Mouse (Mus musculus) macrophage (primary cell): ENCODE data around the gene Ralgds. TPM values are rescaled to one million over a fixed set of nuclear protein-coding genes. Genes with fewer than 3 reads are reported as not detected.
A peak's percentile ranks its signal among the peaks of the same experiment; 100 is the strongest.

Experiments used
- H3K27ac ChIP-seq: fragments of 350-480 bp; formaldehyde crosslinking; 2 replicates; pipeline ENCODE4 v1.9.0; 2021
- H3K36me3 ChIP-seq: fragments of 350-480 bp; formaldehyde crosslinking; 2 replicates; pipeline ENCODE4 v1.9.0; 2021; ENCODE audit errors: inconsistent target
- H3K4me3 ChIP-seq: fragments of 350-480 bp; formaldehyde crosslinking; 2 replicates; pipeline ENCODE4 v1.9.0; 2021; ENCODE audit errors: inconsistent target
- H3K79me2 ChIP-seq: fragments of 350-480 bp; formaldehyde crosslinking; 2 replicates; pipeline ENCODE4 v1.9.0; 2021; ENCODE audit errors: inconsistent target
- WGBS: methylation state at CpG from one replicate; pipeline ENCODE4 v1.1.7; 2026; ENCODE audit warnings: inconsistent platforms; ENCODE audit not compliant: missing documents; 5-methylcytosine and 5-hydroxymethylcytosine counted together
- polyA plus RNA-seq: library from polyadenylated mRNA; stranded (reverse); fragments of 250-400 nt; gene quantifications from 3 replicates; pipeline ENCODE4 v1.2.4, GENCODE M21; 2018; ENCODE audit warnings: inconsistent platforms

The Ralgds gene
- polyA plus RNA-seq, 1 experiment from 2014 or later = 47.0 TPM

DNA sequence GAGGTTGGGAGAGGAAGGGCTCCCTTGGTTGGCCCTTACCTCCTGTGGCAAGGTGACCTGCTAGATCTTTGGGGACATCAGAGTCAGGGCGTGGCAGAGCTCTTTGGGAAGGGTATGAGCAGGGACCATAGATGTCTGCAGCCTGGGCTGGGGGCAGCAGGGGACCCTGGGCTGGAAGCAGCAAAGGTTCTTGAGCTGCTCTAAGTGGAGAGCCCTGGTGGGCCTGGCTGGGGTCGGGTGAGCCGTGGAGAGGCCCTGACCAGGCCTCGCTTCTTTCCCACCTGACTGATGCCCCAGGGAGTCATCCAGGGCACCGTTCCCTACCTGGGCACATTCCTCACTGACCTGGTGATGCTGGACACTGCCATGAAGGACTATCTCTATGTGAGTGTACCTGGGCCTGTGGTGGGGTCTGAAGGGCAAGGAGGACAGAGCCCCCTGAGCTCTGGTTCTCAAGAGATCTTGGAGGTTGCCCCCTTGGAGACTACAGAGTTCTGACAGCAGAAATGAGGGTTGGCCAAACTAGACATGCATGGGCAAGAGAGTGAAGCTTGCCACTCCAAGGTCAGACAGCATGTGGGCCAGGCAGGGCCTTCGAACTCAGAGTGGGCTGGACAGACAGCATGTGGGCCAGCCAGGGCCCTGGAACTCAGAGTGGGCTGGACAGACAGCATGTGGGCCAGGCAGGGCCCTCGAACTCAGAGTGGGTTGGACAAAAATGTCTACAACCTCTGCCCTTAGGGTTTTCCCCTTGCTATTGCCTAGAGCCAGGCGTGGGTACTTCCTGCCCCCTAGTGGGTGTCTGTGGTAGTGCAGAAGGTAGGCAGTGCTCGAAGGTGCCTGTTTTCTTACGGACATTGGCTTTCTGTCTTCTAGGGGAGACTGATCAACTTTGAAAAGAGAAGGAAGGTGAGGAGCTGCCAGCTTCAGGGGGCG is 34.6 kb downstream of the Ralgds start:
- WGBS = 59% methylated on average over 11 of the region's 11 CpGs
- Histone ChIP-seq H3K36me3 (peaks cover 73% of the 10 kb centered on the region), H3K4me3 (no peak overlapping the region), H3K27ac (no peak overlapping the region), H3K79me2 (no peaks in the 10 kb centered on the region)

DNA sequence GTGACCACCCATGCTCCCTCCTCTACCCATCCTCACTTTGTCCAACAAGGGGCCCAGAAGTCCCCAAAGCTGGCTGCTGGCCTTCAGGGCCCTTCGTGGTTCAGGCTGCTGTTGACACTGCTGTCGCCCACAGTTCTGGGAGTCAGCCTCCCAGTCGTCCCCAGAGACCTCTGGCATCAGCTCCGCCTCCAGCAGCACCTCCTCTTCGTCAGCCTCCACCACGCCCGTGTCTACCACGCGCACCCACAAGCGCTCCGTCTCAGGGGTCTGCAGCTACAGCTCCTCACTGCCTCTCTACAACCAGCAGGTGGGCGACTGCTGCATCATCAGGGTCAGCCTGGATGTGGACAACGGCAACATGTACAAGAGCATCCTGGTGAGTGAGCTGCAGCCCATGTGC is 36.2 kb downstream of the Ralgds start:
- Histone ChIP-seq H3K36me3 (peaks cover 65% of the 10 kb centered on the region), H3K79me2 (no peaks in the 10 kb centered on the region), H3K27ac (no peak overlapping the region), H3K4me3 (no peak overlapping the region)
- 98% methylated on average over 13 of the region's 13 CpGs for WGBS

DNA sequence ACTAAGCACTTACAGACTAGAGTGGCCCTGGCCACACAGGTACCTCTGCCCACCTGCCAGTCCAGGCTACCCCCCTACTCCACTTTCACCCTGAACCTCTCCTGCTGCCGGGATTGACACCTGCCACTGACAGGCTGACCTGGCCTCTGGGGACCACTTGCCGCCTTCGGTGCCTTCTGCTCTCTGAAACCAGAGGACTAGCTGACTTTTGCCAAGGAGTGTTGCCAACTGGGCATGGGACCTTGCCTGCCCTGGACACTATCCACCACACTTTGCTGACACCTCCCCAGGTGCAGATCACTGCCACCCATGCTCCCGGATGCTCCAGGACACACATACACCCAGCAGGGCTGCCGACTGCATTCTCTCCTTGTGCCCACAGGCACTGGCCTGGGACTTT is 39.4 kb downstream of the Ralgds start:
- WGBS = 98% methylated on average over 5 of the region's 5 CpGs
- Histone ChIP-seq H3K79me2 (no peaks in the 10 kb centered on the region), H3K36me3 (peaks cover 50% of the 10 kb centered on the region), H3K4me3 (no peak overlapping the region), H3K27ac (no peak overlapping the region)

DNA sequence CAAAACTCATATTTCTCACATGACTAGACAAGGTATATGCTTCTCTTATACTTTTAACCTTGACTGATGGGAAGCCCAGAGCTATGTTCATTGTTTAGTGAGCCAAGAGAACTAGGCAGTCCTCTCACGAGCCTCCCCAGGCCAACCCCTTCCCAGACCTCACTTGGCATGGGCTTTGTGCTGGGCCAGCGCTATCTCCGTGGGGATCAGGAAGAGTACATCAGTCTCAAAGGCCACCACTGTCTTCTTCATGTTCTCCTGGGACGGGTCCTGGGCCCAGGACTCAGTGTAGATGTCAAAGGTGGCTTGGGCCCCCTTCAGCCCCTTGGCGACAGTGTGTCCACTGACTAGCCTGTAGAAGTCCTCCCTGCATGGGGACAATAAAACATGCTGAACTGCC is 44.5 kb downstream of the Ralgds start:
- Histone ChIP-seq H3K79me2 (no peaks in the 10 kb centered on the region), H3K27ac (no peak overlapping the region), H3K4me3 (no peak overlapping the region), H3K36me3 (peaks cover 9% of the 10 kb centered on the region)
- WGBS = 86% methylated on average over 5 of the region's 5 CpGs

DNA sequence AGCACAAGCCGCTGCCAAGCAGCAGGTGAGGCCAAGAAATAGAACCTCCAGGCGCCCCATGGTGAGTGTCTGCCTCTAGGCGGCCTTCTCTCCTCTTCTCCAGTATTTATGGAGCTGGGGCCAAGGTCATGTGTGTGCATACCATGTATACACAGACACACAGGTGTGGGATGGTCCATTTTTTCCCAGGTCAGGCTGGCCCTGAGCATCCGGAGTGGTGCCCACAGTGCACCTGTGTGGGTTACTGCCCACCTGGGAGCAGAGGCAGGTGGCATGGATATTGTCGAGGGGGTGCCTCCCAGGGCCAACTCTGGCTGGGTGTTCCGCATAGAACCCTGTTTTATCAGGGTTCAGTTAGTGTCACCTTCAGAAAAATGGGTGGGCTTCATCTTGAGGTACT is 50.4 kb downstream of the Ralgds start, which contains the start of gene Cel:
Gene Cel, minus strand, starts transcription at position 101 of the 400 bp plus-strand sequence.
- 84% methylated on average over 6 of the region's 6 CpGs for WGBS

DNA sequence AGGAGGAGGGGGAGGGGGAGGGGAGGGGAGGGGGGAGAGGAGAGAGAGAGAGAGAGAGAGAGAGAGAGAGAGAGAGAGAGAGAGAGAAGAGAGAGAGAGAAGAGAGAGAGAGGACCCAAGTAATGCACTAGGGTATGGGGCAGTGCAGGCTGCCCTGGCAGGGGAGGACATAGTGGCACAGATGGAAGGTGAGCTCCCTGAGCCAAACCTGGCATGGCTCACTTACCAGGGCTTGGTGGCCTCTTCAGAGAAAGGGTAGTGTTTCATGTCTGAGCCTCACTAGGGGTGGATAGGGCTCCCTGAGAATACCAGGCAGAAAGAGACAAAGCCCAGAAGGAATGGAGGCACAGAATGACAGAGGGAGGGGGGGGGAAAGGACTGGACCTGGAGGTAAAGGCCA is 50.9 kb downstream of the Ralgds start:
- no peak overlapping the region for H3K4me3 ChIP-seq
- H3K27ac ChIP-seq = no peak overlapping the region
- H3K79me2 ChIP-seq = no peaks in the 10 kb centered on the region
- H3K36me3 ChIP-seq = peaks cover 24% of the 10 kb centered on the region

More for the DNA sequence above, 50.4 kb downstream of the Ralgds start, which contains the start of gene Cel:
- Histone ChIP-seq H3K36me3 (peaks cover 21% of the 10 kb centered on the region), H3K79me2 (no peaks in the 10 kb centered on the region), H3K27ac (no peak within 1 kb of the TSS), H3K4me3 (no peak within 1 kb of the TSS)

DNA sequence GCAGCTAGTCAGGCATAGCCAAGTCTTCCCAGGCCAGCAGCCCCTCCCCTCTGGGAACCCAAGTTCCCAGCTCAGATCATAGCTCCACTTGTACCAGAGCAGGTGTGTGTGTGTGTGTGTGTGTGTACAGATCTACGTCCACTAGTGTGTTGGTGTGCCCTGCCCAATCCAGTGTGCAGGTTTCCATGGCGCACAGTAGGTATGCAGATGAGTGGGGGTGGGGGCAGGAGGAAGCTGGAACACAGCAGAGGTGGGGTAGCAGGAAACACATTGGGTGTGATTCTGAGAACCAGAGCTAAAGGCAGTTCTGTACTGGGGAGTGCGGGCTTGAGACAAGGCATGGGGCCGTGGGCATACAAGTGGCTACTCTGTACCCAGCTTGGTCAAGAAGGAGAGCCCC is 51.5 kb downstream of the Ralgds start:
- H3K4me3 ChIP-seq = no peak overlapping the region
- H3K27ac ChIP-seq = no peak overlapping the region
- WGBS = 91% methylated on average over 4 of the region's 4 CpGs
- no peaks in the 10 kb centered on the region for H3K79me2 ChIP-seq
- H3K36me3 ChIP-seq = peaks cover 29% of the 10 kb centered on the region

DNA sequence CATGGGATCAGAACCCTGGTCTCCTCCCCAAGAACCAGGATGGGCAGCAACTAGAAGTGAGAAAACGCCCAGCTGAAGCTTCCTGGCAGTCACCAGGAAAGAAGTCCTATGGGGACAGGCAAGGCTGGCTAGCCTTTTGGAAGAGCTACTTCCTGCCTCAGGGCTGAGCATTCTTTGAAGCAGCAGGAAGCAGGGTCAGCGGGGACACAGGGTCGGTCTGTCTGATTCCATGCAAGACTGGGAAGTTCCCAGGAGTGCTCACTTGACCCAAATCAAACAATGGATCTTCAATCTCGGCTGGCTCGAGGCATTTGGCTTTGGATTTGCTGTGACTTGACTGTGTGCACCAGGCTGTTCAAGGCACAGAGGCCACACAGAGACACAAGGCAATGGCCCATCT is 53.6 kb downstream of the Ralgds start:
- no peak overlapping the region for H3K4me3 ChIP-seq
- peaks cover 41% of the 10 kb centered on the region for H3K36me3 ChIP-seq
- H3K79me2 ChIP-seq = no peaks in the 10 kb centered on the region
- WGBS = 82% methylated on average over 5 of the region's 5 CpGs
- H3K27ac ChIP-seq = no peak overlapping the region

DNA sequence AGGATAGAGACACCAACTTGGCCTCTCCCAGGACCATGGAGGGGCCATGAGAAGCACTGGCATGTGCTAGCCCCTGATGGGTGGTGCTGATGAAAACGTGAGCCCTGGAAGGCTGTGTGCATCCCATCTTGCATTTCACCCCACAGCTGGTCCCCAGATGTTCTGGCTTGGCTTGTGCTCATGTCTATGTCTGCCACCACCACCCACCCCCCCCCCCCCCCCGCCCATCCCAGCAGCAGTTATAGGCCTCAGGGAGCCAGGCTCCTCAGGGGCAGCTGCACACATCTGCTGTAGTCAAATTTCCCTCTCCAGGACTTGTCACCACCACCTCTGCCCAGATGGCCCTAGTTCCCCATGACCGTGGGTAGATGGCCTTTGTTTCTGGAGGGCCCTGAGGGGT is 57.0 kb downstream of the Ralgds start:
- Histone ChIP-seq H3K36me3 (peaks cover 61% of the 10 kb centered on the region), H3K79me2 (no peaks in the 10 kb centered on the region), H3K4me3 (no peak overlapping the region), H3K27ac (no peak overlapping the region)
- 88% methylated on average over 2 of the region's 3 CpGs for WGBS

DNA sequence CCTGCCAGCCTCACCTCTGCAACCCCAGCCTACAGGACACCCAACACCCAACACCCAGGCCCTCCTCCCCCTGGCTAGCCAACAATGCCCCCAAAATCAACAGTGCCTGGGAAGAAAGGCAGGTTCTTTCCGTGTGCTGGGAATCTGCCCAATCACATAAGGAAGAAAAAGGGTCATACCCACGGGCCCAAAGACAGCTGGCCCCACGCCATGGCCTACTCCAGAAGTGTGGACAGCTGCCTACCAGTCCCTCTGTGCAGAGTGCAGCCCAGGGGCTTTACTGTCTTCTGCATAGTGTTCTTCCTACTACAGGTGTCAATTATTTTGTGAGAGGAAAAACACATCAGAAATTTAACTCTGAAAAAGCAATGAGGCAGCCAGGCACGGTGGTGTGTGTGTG is 62.4 kb downstream of the Ralgds start:
- Histone ChIP-seq H3K79me2 (no peaks in the 10 kb centered on the region), H3K36me3 (peaks cover 47% of the 10 kb centered on the region), H3K4me3 (no peak overlapping the region), H3K27ac (no peak overlapping the region)
- 92% methylated on average over 4 of the region's 4 CpGs for WGBS

DNA sequence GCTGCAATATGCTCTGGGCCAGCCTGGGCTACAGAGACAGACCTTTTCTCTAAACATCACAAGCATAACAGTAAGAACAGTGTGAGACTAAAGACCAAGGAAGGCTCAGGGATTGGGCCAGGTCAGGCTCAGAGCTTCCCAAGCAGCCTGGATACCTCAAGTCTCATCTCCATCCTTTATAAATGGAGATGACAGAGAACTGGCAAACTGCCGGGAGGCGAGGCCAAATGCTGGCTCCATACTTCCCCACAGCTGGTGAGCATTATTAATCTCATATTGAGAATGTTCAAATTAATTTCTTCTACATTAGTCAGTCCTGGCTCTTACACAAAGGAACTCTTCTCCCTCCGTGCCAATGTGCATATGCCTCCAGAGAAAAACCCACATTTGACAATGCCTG is 63.9 kb downstream of the Ralgds start:
- Histone ChIP-seq H3K4me3 (no peak overlapping the region), H3K27ac (no peak overlapping the region), H3K36me3 (peaks cover 37% of the 10 kb centered on the region; the same call in 1 of the 2 replicates), H3K79me2 (peaks cover 5% of the 10 kb centered on the region; the same call in 1 of the 2 replicates)
- 96% methylated on average over 3 of the region's 3 CpGs for WGBS

DNA sequence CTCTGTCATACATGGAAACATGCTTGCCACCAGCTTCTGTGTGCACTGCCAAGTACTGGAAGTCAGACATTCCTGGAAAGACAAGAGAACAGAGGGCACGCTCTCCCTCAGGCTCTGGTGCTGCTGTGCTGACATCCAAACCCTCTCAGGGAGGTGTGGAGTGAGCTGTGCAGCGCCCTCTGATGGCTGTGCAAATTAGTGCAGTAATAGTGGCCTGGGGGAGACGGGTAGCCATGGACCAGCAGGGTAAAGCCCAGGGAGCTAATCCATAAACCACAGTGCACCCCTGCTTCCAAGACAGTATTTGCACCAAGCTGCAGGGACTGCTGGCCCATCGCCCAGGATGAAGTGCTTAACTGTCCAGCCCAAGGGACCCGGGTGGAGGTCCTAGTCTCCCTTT is 65.1 kb downstream of the Ralgds start:
- peaks cover 11% of the 10 kb centered on the region; the same call in 1 of the 2 replicates for H3K79me2 ChIP-seq
- H3K4me3 ChIP-seq = no peak overlapping the region
- peaks cover 25% of the 10 kb centered on the region; the same call in 1 of the 2 replicates for H3K36me3 ChIP-seq
- no peak overlapping the region for H3K27ac ChIP-seq
- 90% methylated on average over 5 of the region's 5 CpGs for WGBS

DNA sequence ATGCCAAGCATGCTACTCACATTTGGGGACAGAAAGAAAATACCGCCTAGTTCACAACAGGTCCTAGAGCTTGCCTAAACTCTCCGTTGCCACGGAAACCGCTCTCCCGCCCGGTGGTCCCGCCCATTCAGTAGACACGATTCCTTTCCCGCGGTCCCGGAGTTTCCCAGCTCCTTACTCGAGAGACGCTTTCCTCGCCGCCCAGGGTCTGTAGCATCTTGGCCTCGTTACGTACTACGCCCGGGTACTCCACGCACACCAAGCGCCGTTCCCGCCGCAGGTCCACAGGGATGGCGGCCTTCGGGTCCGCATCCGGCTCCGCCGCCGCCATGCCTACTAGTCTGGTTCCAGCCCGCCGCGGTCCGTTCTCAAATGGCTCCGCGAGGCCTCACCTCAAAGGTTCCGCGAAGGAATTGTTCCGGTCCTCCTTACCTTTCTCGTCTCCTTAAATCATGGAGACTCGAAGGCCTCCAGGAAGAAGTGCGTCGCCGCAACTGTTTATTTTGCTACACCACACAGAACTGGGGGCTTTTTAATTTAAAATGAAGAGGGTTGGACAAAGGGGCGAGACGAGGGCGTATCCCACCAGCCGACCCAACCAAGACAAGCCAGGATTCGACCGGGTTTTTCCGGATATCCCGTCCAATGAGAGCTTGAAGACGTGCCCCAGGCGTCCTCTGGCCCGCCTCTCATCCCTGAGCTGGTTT is 69.9 kb downstream of the Ralgds start:
- Histone ChIP-seq H3K27ac (peak overlapping the region; percentile 80), H3K4me3 (peak overlapping the region; percentile 66), H3K79me2 (peaks cover 11% of the 10 kb centered on the region; the same call in 1 of the 2 replicates), H3K36me3 (peaks cover 6% of the 10 kb centered on the region; the same call in 1 of the 2 replicates)
- WGBS = 1% methylated on average over 56 of the region's 56 CpGs

DNA sequence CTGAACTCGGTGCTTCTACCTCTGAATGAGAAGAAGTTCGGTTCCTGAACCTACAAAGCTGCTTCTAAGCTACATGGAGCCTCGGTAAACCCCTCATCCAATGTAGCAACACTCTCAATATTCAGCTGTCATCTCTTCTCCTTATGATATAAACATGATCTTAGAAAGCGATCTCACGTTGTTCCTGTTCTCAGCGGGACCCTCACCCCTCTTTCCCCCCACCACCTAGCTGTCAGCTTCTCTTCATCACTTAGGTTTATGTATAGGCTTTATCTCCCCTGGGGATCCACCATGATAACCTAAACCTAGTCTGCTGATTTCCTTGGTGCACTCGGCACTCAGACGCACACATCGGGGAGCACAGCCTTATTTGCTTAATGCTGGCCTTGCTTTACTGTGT is 70.7 kb downstream of the Ralgds start, which contains the start of gene Gtf3c5:
Gene Gtf3c5, minus strand, starts transcription at position 101 of the 400 bp plus-strand sequence.
- peak within 1 kb of the TSS; percentile 80 for H3K27ac ChIP-seq
- H3K79me2 ChIP-seq = peaks cover 11% of the 10 kb centered on the region; the same call in 1 of the 2 replicates
- peak within 1 kb of the TSS; percentile 66 for H3K4me3 ChIP-seq
- peaks cover 6% of the 10 kb centered on the region; the same call in 1 of the 2 replicates for H3K36me3 ChIP-seq
- 79% methylated on average over 9 of the region's 9 CpGs for WGBS
